Mouse (Mus musculus): ENCODE measurements around the gene Ms4a4b. TPM values are rescaled to one million over a fixed set of nuclear protein-coding genes. Genes with fewer than 3 reads are reported as not detected.

Ms4a4b gene
- polyA plus RNA-seq, 1 experiment from 2014 or later, result 3.8 TPM

GRCm38 (mm10) chr19:11482684-11483083, 39.3 kb downstream of the Ms4a4b start:
- no peaks in the 10 kb centered on the region for H3K9me3 ChIP-seq (replicated peaks; ENCODE audit: control insufficient read depth, low read length)
- no peak overlapping the region for H3K4me2 ChIP-seq (ENCODE audit: low read depth, low read length)
- H3K27me3 ChIP-seq (ENCODE audit: control insufficient read depth, insufficient read depth, low read length), result no peaks in the 10 kb centered on the region
- H3K9ac ChIP-seq (ENCODE audit: low read length), result no peak overlapping the region
- H3K36me3 ChIP-seq (ENCODE audit: control insufficient read depth, insufficient read depth), result no peaks in the 10 kb centered on the region
- no peaks in the 10 kb centered on the region for H3K4me1 ChIP-seq (ENCODE audit: control insufficient read depth, insufficient read depth, low read length)
- H3K4me3 ChIP-seq (ENCODE audit: low read length), result no peak overlapping the region
- H3K27ac ChIP-seq (ENCODE audit: low read length), result no peak overlapping the region
- 82% methylated on average over 2 of the region's 2 CpGs for WGBS
- ATAC-seq (replicated peaks; ENCODE audit: extremely low read depth, insufficient read depth, low FRiP score), result no peak

GRCm38 (mm10) chr19:11483941-11484340, 40.6 kb downstream of the Ms4a4b start:
- ATAC-seq (replicated peaks; ENCODE audit: extremely low read depth, insufficient read depth, low FRiP score), result no peak
- no peak overlapping the region for H3K4me2 ChIP-seq (ENCODE audit: low read depth, low read length)
- no peaks in the 10 kb centered on the region for H3K27me3 ChIP-seq (ENCODE audit: control insufficient read depth, insufficient read depth, low read length)
- H3K9ac ChIP-seq (ENCODE audit: low read length), result no peak overlapping the region
- H3K4me3 ChIP-seq (ENCODE audit: low read length), result no peak overlapping the region
- H3K4me1 ChIP-seq (ENCODE audit: control insufficient read depth, insufficient read depth, low read length), result no peaks in the 10 kb centered on the region
- no peak overlapping the region for H3K27ac ChIP-seq (ENCODE audit: low read length)
- no peaks in the 10 kb centered on the region for H3K36me3 ChIP-seq (ENCODE audit: control insufficient read depth, insufficient read depth)
- 62% methylated on average over 4 of the region's 4 CpGs for WGBS
- H3K9me3 ChIP-seq (replicated peaks; ENCODE audit: control insufficient read depth, low read length), result no peaks in the 10 kb centered on the region

- no peak overlapping the region for H3K27ac ChIP-seq (ENCODE audit: low read length)
- H3K4me1 ChIP-seq (ENCODE audit: control insufficient read depth, insufficient read depth, low read length), result no peaks in the 10 kb centered on the region
- no peak for ATAC-seq (replicated peaks; ENCODE audit: extremely low read depth, insufficient read depth, low FRiP score)
- no peaks in the 10 kb centered on the region for H3K9me3 ChIP-seq (replicated peaks; ENCODE audit: control insufficient read depth, low read length)
- H3K36me3 ChIP-seq (ENCODE audit: control insufficient read depth, insufficient read depth), result no peaks in the 10 kb centered on the region
- no peaks in the 10 kb centered on the region for H3K27me3 ChIP-seq (ENCODE audit: control insufficient read depth, insufficient read depth, low read length)
- no peak overlapping the region for H3K4me2 ChIP-seq (ENCODE audit: low read depth, low read length)
- no peak overlapping the region for H3K4me3 ChIP-seq (ENCODE audit: low read length)
- 78% methylated on average over 3 of the region's 3 CpGs for WGBS
- no peak overlapping the region for H3K9ac ChIP-seq (ENCODE audit: low read length)
Measured at GRCm38 (mm10) chr19:11484388-11484787, 41.0 kb downstream of the Ms4a4b start.

- Histone ChIP-seq H3K36me3 (ENCODE audit: control insufficient read depth, insufficient read depth) (no peaks in the 10 kb centered on the region), H3K27me3 (ENCODE audit: control insufficient read depth, insufficient read depth, low read length) (no peaks in the 10 kb centered on the region), H3K4me1 (ENCODE audit: control insufficient read depth, insufficient read depth, low read length) (no peaks in the 10 kb centered on the region), H3K4me2 (ENCODE audit: low read depth, low read length) (no peak overlapping the region), H3K9ac (ENCODE audit: low read length) (no peak overlapping the region), H3K9me3 (replicated peaks; ENCODE audit: control insufficient read depth, low read length) (no peaks in the 10 kb centered on the region), H3K27ac (ENCODE audit: low read length) (no peak overlapping the region), H3K4me3 (ENCODE audit: low read length) (no peak overlapping the region)
- ATAC-seq (replicated peaks; ENCODE audit: extremely low read depth, insufficient read depth, low FRiP score), result no peak
- WGBS, result 79% methylated on average over 3 of the region's 3 CpGs
Measured at GRCm38 (mm10) chr19:11485266-11485665, 41.9 kb downstream of the Ms4a4b start.

GRCm38 (mm10) chr19:11485746-11486145, 42.4 kb downstream of the Ms4a4b start, which contains the start of gene Gm8369:
Gm8369 (plus strand) TSS chr19:11485938.
- H3K9me3 ChIP-seq (replicated peaks; ENCODE audit: control insufficient read depth, low read length), result no peaks in the 10 kb centered on the region

GRCm38 (mm10) chr19:11486599-11486998, 43.2 kb downstream of the Ms4a4b start:
- Histone ChIP-seq H3K9me3 (replicated peaks; ENCODE audit: control insufficient read depth, low read length) (no peaks in the 10 kb centered on the region), H3K9ac (ENCODE audit: low read length) (no peak overlapping the region), H3K4me1 (ENCODE audit: control insufficient read depth, insufficient read depth, low read length) (no peaks in the 10 kb centered on the region), H3K4me2 (ENCODE audit: low read depth, low read length) (no peak overlapping the region), H3K4me3 (ENCODE audit: low read length) (no peak overlapping the region), H3K27me3 (ENCODE audit: control insufficient read depth, insufficient read depth, low read length) (no peaks in the 10 kb centered on the region), H3K27ac (ENCODE audit: low read length) (no peak overlapping the region), H3K36me3 (ENCODE audit: control insufficient read depth, insufficient read depth) (no peaks in the 10 kb centered on the region)
- WGBS, result 83% methylated on average over 1 of the region's 1 CpGs
- ATAC-seq (replicated peaks; ENCODE audit: extremely low read depth, insufficient read depth, low FRiP score), result no peak

More at GRCm38 (mm10) chr19:11485746-11486145, 42.4 kb downstream of the Ms4a4b start, which contains the start of gene Gm8369:
- 65% methylated on average over 2 of the region's 2 CpGs for WGBS
- no peak for ATAC-seq (replicated peaks; ENCODE audit: extremely low read depth, insufficient read depth, low FRiP score)
- no peak within 1 kb of the TSS for H3K4me2 ChIP-seq (ENCODE audit: low read depth, low read length)
- H3K9ac ChIP-seq (ENCODE audit: low read length), result no peak within 1 kb of the TSS
- no peaks in the 10 kb centered on the region for H3K4me1 ChIP-seq (ENCODE audit: control insufficient read depth, insufficient read depth, low read length)
- no peaks in the 10 kb centered on the region for H3K27me3 ChIP-seq (ENCODE audit: control insufficient read depth, insufficient read depth, low read length)
- H3K36me3 ChIP-seq (ENCODE audit: control insufficient read depth, insufficient read depth), result no peaks in the 10 kb centered on the region
- H3K27ac ChIP-seq (ENCODE audit: low read length), result no peak within 1 kb of the TSS
- H3K4me3 ChIP-seq (ENCODE audit: low read length), result no peak within 1 kb of the TSS

- Histone ChIP-seq H3K36me3 (ENCODE audit: control insufficient read depth, insufficient read depth) (no peaks in the 10 kb centered on the region), H3K27ac (ENCODE audit: low read length) (no peak overlapping the region), H3K4me3 (ENCODE audit: low read length) (no peak overlapping the region), H3K9me3 (replicated peaks; ENCODE audit: control insufficient read depth, low read length) (no peaks in the 10 kb centered on the region), H3K27me3 (ENCODE audit: control insufficient read depth, insufficient read depth, low read length) (no peaks in the 10 kb centered on the region), H3K9ac (ENCODE audit: low read length) (no peak overlapping the region), H3K4me2 (ENCODE audit: low read depth, low read length) (no peak overlapping the region), H3K4me1 (ENCODE audit: control insufficient read depth, insufficient read depth, low read length) (no peaks in the 10 kb centered on the region)
- WGBS, result 59% methylated on average over 4 of the region's 4 CpGs
- ATAC-seq (replicated peaks; ENCODE audit: extremely low read depth, insufficient read depth, low FRiP score), result no peak
Measured at GRCm38 (mm10) chr19:11491406-11492189, 48.2 kb downstream of the Ms4a4b start.

GRCm38 (mm10) chr19:11492671-11493070, 49.3 kb downstream of the Ms4a4b start:
- no peaks in the 10 kb centered on the region for H3K9me3 ChIP-seq (replicated peaks; ENCODE audit: control insufficient read depth, low read length)

GRCm38 (mm10) chr19:11494519-11494918, 51.2 kb downstream of the Ms4a4b start:
- Histone ChIP-seq H3K9me3 (replicated peaks; ENCODE audit: control insufficient read depth, low read length) (no peaks in the 10 kb centered on the region), H3K27ac (ENCODE audit: low read length) (no peak overlapping the region), H3K4me3 (ENCODE audit: low read length) (no peak overlapping the region), H3K27me3 (ENCODE audit: control insufficient read depth, insufficient read depth, low read length) (no peaks in the 10 kb centered on the region), H3K4me2 (ENCODE audit: low read depth, low read length) (no peak overlapping the region), H3K4me1 (ENCODE audit: control insufficient read depth, insufficient read depth, low read length) (no peaks in the 10 kb centered on the region), H3K9ac (ENCODE audit: low read length) (no peak overlapping the region), H3K36me3 (ENCODE audit: control insufficient read depth, insufficient read depth) (no peaks in the 10 kb centered on the region)
- 72% methylated on average over 3 of the region's 3 CpGs for WGBS
- no peak for ATAC-seq (replicated peaks; ENCODE audit: extremely low read depth, insufficient read depth, low FRiP score)

More at GRCm38 (mm10) chr19:11492671-11493070, 49.3 kb downstream of the Ms4a4b start:
- H3K4me3 ChIP-seq (ENCODE audit: low read length), result no peak overlapping the region
- no peak for ATAC-seq (replicated peaks; ENCODE audit: extremely low read depth, insufficient read depth, low FRiP score)
- no peaks in the 10 kb centered on the region for H3K27me3 ChIP-seq (ENCODE audit: control insufficient read depth, insufficient read depth, low read length)
- no peaks in the 10 kb centered on the region for H3K4me1 ChIP-seq (ENCODE audit: control insufficient read depth, insufficient read depth, low read length)
- no peak overlapping the region for H3K27ac ChIP-seq (ENCODE audit: low read length)
- 70% methylated on average over 1 of the region's 1 CpGs for WGBS
- H3K36me3 ChIP-seq (ENCODE audit: control insufficient read depth, insufficient read depth), result no peaks in the 10 kb centered on the region
- H3K4me2 ChIP-seq (ENCODE audit: low read depth, low read length), result no peak overlapping the region
- no peak overlapping the region for H3K9ac ChIP-seq (ENCODE audit: low read length)

Data from heart, embryonic 16.5 days (tissue).